ENCODE assay signal across 27 mouse cellular contexts in the genomic region with DNA sequence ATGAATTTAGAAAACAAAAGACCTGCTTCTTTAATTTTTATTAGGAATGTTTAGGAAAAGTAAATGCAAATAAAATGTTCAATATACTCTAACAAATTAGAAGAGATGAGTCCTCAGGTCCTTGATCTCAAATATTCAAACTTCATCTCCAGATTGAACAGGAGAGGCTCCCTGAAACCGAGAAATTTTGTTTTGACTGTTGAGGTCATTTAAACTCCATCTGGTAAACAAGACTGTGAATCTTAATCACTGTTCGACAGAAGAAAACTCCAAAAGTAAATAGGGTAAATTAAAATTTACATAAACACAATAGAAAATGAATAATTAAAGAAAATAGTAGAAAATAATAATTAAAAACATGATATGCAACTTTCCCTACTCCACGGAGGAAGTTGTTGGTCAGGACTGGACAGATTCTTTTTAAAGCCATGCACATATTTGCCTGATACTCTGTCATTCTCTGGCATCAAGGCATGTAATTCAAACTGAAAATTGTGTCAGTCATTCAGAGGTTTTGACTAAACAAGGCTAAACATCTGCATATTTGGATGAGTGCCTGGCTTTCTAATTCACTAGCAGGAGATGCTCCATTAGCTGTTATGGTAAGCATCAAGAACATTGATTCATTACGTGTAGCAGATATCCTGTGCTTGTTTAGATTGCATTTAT.
DNase-seq lines count a peak whose midpoint lies in the region; ATAC-seq and TF ChIP-seq lines count a peak whose summit lies in the region.
"Had no signal": no experiment of that assay in that cellular context is flagged by ENCODE, and none has a peak within 500 bp of the region (broad histone marks: within the 10 kb centered on the region; RNA-seq: fewer than 3 reads in every experiment).

No protein-coding gene starts in this region.

- no peaks in the 10 kb centered on the region for H3K36me3 ChIP-seq in embryonic facial prominence, embryonic 14.5 days (ENCODE audit: control insufficient read depth, insufficient read depth, low read length)
- H3K36me3 ChIP-seq in embryonic facial prominence, embryonic 10.5 days (replicated peaks): no peaks in the 10 kb centered on the region
- H3K36me3 ChIP-seq in hindbrain, postnatal 0 days (ENCODE audit: insufficient read depth, low read length): no peaks in the 10 kb centered on the region
- no peaks in the 10 kb centered on the region for H3K36me3 ChIP-seq in hindbrain, embryonic 13.5 days
- no peaks in the 10 kb centered on the region for H3K36me3 ChIP-seq in midbrain, postnatal 0 days (ENCODE audit: insufficient read depth, low read length)
- no peaks in the 10 kb centered on the region for H3K36me3 ChIP-seq in midbrain, embryonic 16.5 days (ENCODE audit: control insufficient read depth, insufficient read depth, low read length)
- H3K36me3 ChIP-seq: heart, embryonic 10.5 days; heart, embryonic 15.5 days; liver, embryonic 12.5 days; neural tube, embryonic 13.5 days had no signal

- ATAC-seq in embryonic facial prominence, embryonic 14.5 days (ENCODE audit: low read depth): no peak
- no peak for ATAC-seq in hindbrain, postnatal 0 days
- no peak for ATAC-seq in hindbrain, embryonic 13.5 days (ENCODE audit: low FRiP score)
- no peak for ATAC-seq in midbrain, postnatal 0 days (ENCODE audit: low FRiP score)
- ATAC-seq in midbrain, embryonic 16.5 days: no peak
- no peak for ATAC-seq in megakaryocyte, adult 5-6 weeks (ENCODE audit: poor library complexity, severe bottlenecking)
- ATAC-seq: intestine, embryonic 16.5 days; liver, embryonic 12.5 days; liver, postnatal 0 days; Patski had no signal

- H3K27me3 ChIP-seq in embryonic facial prominence, embryonic 14.5 days (replicated peaks; ENCODE audit: control insufficient read depth, insufficient read depth, low read length): no peaks in the 10 kb centered on the region
- no peaks in the 10 kb centered on the region for H3K27me3 ChIP-seq in embryonic facial prominence, embryonic 10.5 days (replicated peaks; ENCODE audit: low read depth, poor library complexity, severe bottlenecking)
- no peaks in the 10 kb centered on the region for H3K27me3 ChIP-seq in hindbrain, postnatal 0 days (ENCODE audit: insufficient read depth, low read length)
- H3K27me3 ChIP-seq in hindbrain, embryonic 13.5 days: no peaks in the 10 kb centered on the region
- H3K27me3 ChIP-seq in midbrain, postnatal 0 days (ENCODE audit: insufficient read depth, low read length): no peaks in the 10 kb centered on the region
- no peaks in the 10 kb centered on the region for H3K27me3 ChIP-seq in midbrain, embryonic 16.5 days (ENCODE audit: control insufficient read depth, insufficient read depth, low read depth, low read length)
- H3K27me3 ChIP-seq: CH12.LX; heart, embryonic 15.5 days; liver, embryonic 12.5 days; neural tube, embryonic 13.5 days had no signal

- no peak for TF ChIP-seq CTCF in hindbrain, postnatal 0 days (IDR thresholded peaks at IDR 0.05; ENCODE audit: low read depth)
- no peak for TF ChIP-seq CTCF in midbrain, postnatal 0 days (IDR thresholded peaks at IDR 0.05)

- 68% methylated on average over 4 of the region's 4 CpGs for WGBS in embryonic facial prominence, embryonic 14.5 days
- WGBS in embryonic facial prominence, embryonic 10.5 days: 83% methylated on average over 4 of the region's 4 CpGs
- 56% methylated on average over 4 of the region's 4 CpGs for WGBS in hindbrain, postnatal 0 days
- 72% methylated on average over 4 of the region's 4 CpGs for WGBS in hindbrain, embryonic 13.5 days
- 70% methylated on average over 4 of the region's 4 CpGs for WGBS in midbrain, postnatal 0 days
- WGBS in midbrain, embryonic 16.5 days: 72% methylated on average over 4 of the region's 4 CpGs

- no peak overlapping the region for H3K4me2 ChIP-seq in embryonic facial prominence, embryonic 14.5 days (ENCODE audit: low read depth, low read length)
- no peak overlapping the region for H3K4me2 ChIP-seq in hindbrain, postnatal 0 days (ENCODE audit: low read depth, low read length)
- H3K4me2 ChIP-seq in hindbrain, embryonic 13.5 days: no peak overlapping the region
- no peak overlapping the region for H3K4me2 ChIP-seq in midbrain, postnatal 0 days (ENCODE audit: low read depth, low read length, poor library complexity, severe bottlenecking)
- no peak overlapping the region for H3K4me2 ChIP-seq in midbrain, embryonic 16.5 days (ENCODE audit: low read length)
- H3K4me2 ChIP-seq: heart, embryonic 15.5 days; liver, embryonic 12.5 days; neural tube, embryonic 13.5 days had no signal

- H3K4me3 ChIP-seq in embryonic facial prominence, embryonic 14.5 days (ENCODE audit: low read depth, low read length): no peak overlapping the region
- H3K4me3 ChIP-seq in embryonic facial prominence, embryonic 10.5 days: no peak overlapping the region
- no peak overlapping the region for H3K4me3 ChIP-seq in hindbrain, postnatal 0 days (ENCODE audit: low read length)
- H3K4me3 ChIP-seq in hindbrain, embryonic 13.5 days: no peak overlapping the region
- H3K4me3 ChIP-seq in midbrain, postnatal 0 days (ENCODE audit: low read depth, low read length): no peak overlapping the region
- no peak overlapping the region for H3K4me3 ChIP-seq in midbrain, embryonic 16.5 days (ENCODE audit: low read depth, low read length)
- H3K4me3 ChIP-seq: heart, embryonic 10.5 days; heart, embryonic 15.5 days; liver, embryonic 12.5 days; neural tube, embryonic 13.5 days had no signal

- no peaks in the 10 kb centered on the region for H3K9me3 ChIP-seq in embryonic facial prominence, embryonic 14.5 days (ENCODE audit: control insufficient read depth, low read length)
- no peaks in the 10 kb centered on the region for H3K9me3 ChIP-seq in embryonic facial prominence, embryonic 10.5 days
- H3K9me3 ChIP-seq in hindbrain, postnatal 0 days (ENCODE audit: low read length): no peaks in the 10 kb centered on the region
- H3K9me3 ChIP-seq in hindbrain, embryonic 13.5 days: no peaks in the 10 kb centered on the region
- H3K9me3 ChIP-seq in midbrain, postnatal 0 days (ENCODE audit: low read length): no peaks in the 10 kb centered on the region
- no peaks in the 10 kb centered on the region for H3K9me3 ChIP-seq in midbrain, embryonic 16.5 days (replicated peaks; ENCODE audit: control insufficient read depth, low read length, poor library complexity, severe bottlenecking)
- H3K9me3 ChIP-seq: heart, embryonic 10.5 days; heart, embryonic 15.5 days; liver, embryonic 12.5 days; neural tube, embryonic 13.5 days had no signal

- no peak overlapping the region for H3K9ac ChIP-seq in embryonic facial prominence, embryonic 14.5 days (ENCODE audit: low read depth, low read length)
- no peak overlapping the region for H3K9ac ChIP-seq in hindbrain, postnatal 0 days (replicated peaks; ENCODE audit: low read length)
- H3K9ac ChIP-seq in hindbrain, embryonic 13.5 days: no peak overlapping the region
- no peak overlapping the region for H3K9ac ChIP-seq in midbrain, postnatal 0 days (replicated peaks; ENCODE audit: low read length, poor library complexity, severe bottlenecking)
- no peak overlapping the region for H3K9ac ChIP-seq in midbrain, embryonic 16.5 days (ENCODE audit: low read depth, low read length)
- H3K9ac ChIP-seq: heart, embryonic 15.5 days; liver, embryonic 12.5 days; liver, postnatal 0 days; neural tube, embryonic 13.5 days had no signal

- DNase-seq in embryonic facial prominence, embryonic 14.5 days (ENCODE audit: low spot score): peak; percentile 17
- no peak for DNase-seq in embryonic facial prominence, embryonic 10.5 days (ENCODE audit: low spot score)
- peak; percentile 53 for DNase-seq in hindbrain, postnatal 0 days (ENCODE audit: low spot score)
- DNase-seq in midbrain, postnatal 0 days (ENCODE audit: low spot score): peak; percentile 57
- DNase-seq in spleen, postnatal 36 days (ENCODE audit: low spot score in 2 of 2): no peak
- DNase-seq: adrenal gland, postnatal 25 days; cerebellum, adult 8-10 months; cerebellum, postnatal 25 days; gastrocnemius, postnatal 25 days; heart, adult 11 months; kidney, adult 9 months; kidney, postnatal 10 days; layer of hippocampus, postnatal 36 days; left cerebral cortex, postnatal 4 days; liver, postnatal 0 days; lung, postnatal 10 days had no signal

- H3K27ac ChIP-seq in embryonic facial prominence, embryonic 14.5 days (replicated peaks; ENCODE audit: low read depth, low read length): no peak overlapping the region
- H3K27ac ChIP-seq in embryonic facial prominence, embryonic 10.5 days (replicated peaks): no peak overlapping the region
- H3K27ac ChIP-seq in hindbrain, postnatal 0 days: no peak overlapping the region
- H3K27ac ChIP-seq in hindbrain, embryonic 13.5 days: no peak overlapping the region
- H3K27ac ChIP-seq in midbrain, postnatal 0 days (ENCODE audit: low read depth, low read length): no peak overlapping the region
- no peak overlapping the region for H3K27ac ChIP-seq in midbrain, embryonic 16.5 days (ENCODE audit: low read length)
- H3K27ac ChIP-seq: heart, embryonic 10.5 days; heart, embryonic 15.5 days; liver, embryonic 12.5 days; macrophage; neural tube, embryonic 13.5 days had no signal

- no peaks in the 10 kb centered on the region for H3K4me1 ChIP-seq in embryonic facial prominence, embryonic 14.5 days (ENCODE audit: control insufficient read depth, insufficient read depth, low read length)
- no peaks in the 10 kb centered on the region for H3K4me1 ChIP-seq in embryonic facial prominence, embryonic 10.5 days
- H3K4me1 ChIP-seq in hindbrain, postnatal 0 days (ENCODE audit: insufficient read depth, low read length): peaks cover 3% of the 10 kb centered on the region; the same call in 1 of the 2 replicates
- H3K4me1 ChIP-seq in hindbrain, embryonic 13.5 days (replicated peaks): no peaks in the 10 kb centered on the region
- no peaks in the 10 kb centered on the region for H3K4me1 ChIP-seq in midbrain, postnatal 0 days (ENCODE audit: insufficient read depth, low read length)
- H3K4me1 ChIP-seq in midbrain, embryonic 16.5 days (ENCODE audit: control insufficient read depth, insufficient read depth, low read length): no peaks in the 10 kb centered on the region
- H3K4me1 ChIP-seq: heart, embryonic 10.5 days; heart, embryonic 15.5 days; liver, embryonic 12.5 days; neural tube, embryonic 13.5 days had no signal

Comparison
In these comparisons a context has a peak if more than half of its experiments do, and no peak if none do; other contexts are left out.
1. DNase-seq: peak in embryonic facial prominence, embryonic 14.5 days (single experiment), hindbrain, postnatal 0 days (single experiment) and midbrain, postnatal 0 days (single experiment); none in embryonic facial prominence, embryonic 10.5 days (single experiment) and spleen, postnatal 36 days (0 of 2).